Mouse (Mus musculus) heart, postnatal 25 days (tissue): Measurements from ENCODE around the gene Ryr3. TPM values are rescaled to one million over a fixed set of nuclear protein-coding genes. Genes with fewer than 3 reads are reported as not detected.

ENCODE experiments used
- DNase-seq: peaks from one replicate; pipeline ENCODE4 v3.0.0; 2022; ENCODE audit warnings: low spot score
- intact Hi-C: fragments of 180-260 bp; cut with DNase I; formaldehyde crosslinking; loops from one replicate; pipeline ENCODE4 v1.15.1; 2025
- total RNA-seq, 2 experiments: library from RNA; stranded (reverse); gene quantifications; 2 replicates each; pipeline ENCODE4 v1.2.3; 2021

The Ryr3 gene
- total RNA-seq, 2 experiments from 2014 or later: 0.94 to 1.3 TPM

- intact Hi-C loops: no loop called here
- DNase-seq: no peak
These were observed 400.9 kb downstream of the Ryr3 start for GRCm38 (mm10) chr2:112815960-112816359.

GRCm38 (mm10) chr2:112812637-112813402, 404.1 kb downstream of the Ryr3 start:
- DNase-seq: no peak
- intact Hi-C loops: no loop called here

GRCm38 (mm10) chr2:112806015-112806414, 410.9 kb downstream of the Ryr3 start:
- DNase-seq: no peak
- intact Hi-C loops: no loop called here

- no peak for DNase-seq
- intact Hi-C loops: loop anchor here (2.0 to 5.0 kb wide), 3 partner anchors 435 to 631 kb away; no protein-coding TSS in a partner anchor
These were observed 416.9 kb downstream of the Ryr3 start for GRCm38 (mm10) chr2:112799995-112800353.

- no peak for DNase-seq
- intact Hi-C loops: no loop called here
These were observed 417.4 kb downstream of the Ryr3 start for GRCm38 (mm10) chr2:112799351-112799994.

- intact Hi-C loops: no loop called here
- DNase-seq: no peak
These were observed 435.3 kb downstream of the Ryr3 start for GRCm38 (mm10) chr2:112781631-112782030.

GRCm38 (mm10) chr2:112774762-112775161, 442.1 kb downstream of the Ryr3 start:
- intact Hi-C loops: no loop called here
- no peak for DNase-seq

GRCm38 (mm10) chr2:112767665-112768064, 449.2 kb downstream of the Ryr3 start:
- intact Hi-C loops: loop anchor here (2.0 kb wide), 1 partner anchor 229 kb away; no protein-coding TSS in a partner anchor
- no peak for DNase-seq

GRCm38 (mm10) chr2:112765046-112765445, 451.9 kb downstream of the Ryr3 start:
- no peak for DNase-seq
- intact Hi-C loops: loop anchor here (2.0 kb wide), 1 partner anchor 264 kb away; no protein-coding TSS in a partner anchor

GRCm38 (mm10) chr2:112764274-112764673, 452.6 kb downstream of the Ryr3 start:
- DNase-seq: no peak
- intact Hi-C loops: loop anchor here (2.0 to 5.0 kb wide), 2 partner anchors 122 to 263 kb away; no protein-coding TSS in a partner anchor

- no peak for DNase-seq
- intact Hi-C loops: loop anchor here (5.0 kb wide), 1 partner anchor 120 kb away; no protein-coding TSS in a partner anchor
These were observed 454.9 kb downstream of the Ryr3 start for GRCm38 (mm10) chr2:112762006-112762405.

- no peak for DNase-seq
- intact Hi-C loops: loop anchor here (5.0 kb wide), 1 partner anchor 119 kb away; no protein-coding TSS in a partner anchor
These were observed 455.5 kb downstream of the Ryr3 start for GRCm38 (mm10) chr2:112761196-112761913.

- DNase-seq: no peak
- intact Hi-C loops: loop anchor here (5.0 kb wide), 1 partner anchor 118 kb away; no protein-coding TSS in a partner anchor
These were observed 456.2 kb downstream of the Ryr3 start for GRCm38 (mm10) chr2:112760692-112761091.

- DNase-seq: no peak
- intact Hi-C loops: loop anchor here (5.0 kb wide), 1 partner anchor 117 kb away; no protein-coding TSS in a partner anchor
These were observed 457.2 kb downstream of the Ryr3 start for GRCm38 (mm10) chr2:112759678-112760077.

- no peak for DNase-seq
- intact Hi-C loops: no loop called here
These were observed 458.2 kb downstream of the Ryr3 start for GRCm38 (mm10) chr2:112758732-112759131.

- no peak for DNase-seq
- intact Hi-C loops: no loop called here
These were observed 463.6 kb downstream of the Ryr3 start for GRCm38 (mm10) chr2:112753316-112753715.

- intact Hi-C loops: no loop called here
- no peak for DNase-seq
These were observed 465.5 kb downstream of the Ryr3 start for GRCm38 (mm10) chr2:112751416-112751815.

GRCm38 (mm10) chr2:112748532-112748931, 468.4 kb downstream of the Ryr3 start:
- intact Hi-C loops: no loop called here

GRCm38 (mm10) chr2:112732942-112733341, 484.0 kb downstream of the Ryr3 start:
- DNase-seq: no peak
- intact Hi-C loops: no loop called here

More at GRCm38 (mm10) chr2:112748532-112748931, 468.4 kb downstream of the Ryr3 start:
- no peak for DNase-seq

- intact Hi-C loops: no loop called here
These were observed 489.1 kb downstream of the Ryr3 start for GRCm38 (mm10) chr2:112727842-112728241.

More at GRCm38 (mm10) chr2:112727842-112728241, 489.1 kb downstream of the Ryr3 start:
- DNase-seq: no peak
